12 mouse cellular contexts compared by ENCODE assay signal in the genomic region with DNA sequence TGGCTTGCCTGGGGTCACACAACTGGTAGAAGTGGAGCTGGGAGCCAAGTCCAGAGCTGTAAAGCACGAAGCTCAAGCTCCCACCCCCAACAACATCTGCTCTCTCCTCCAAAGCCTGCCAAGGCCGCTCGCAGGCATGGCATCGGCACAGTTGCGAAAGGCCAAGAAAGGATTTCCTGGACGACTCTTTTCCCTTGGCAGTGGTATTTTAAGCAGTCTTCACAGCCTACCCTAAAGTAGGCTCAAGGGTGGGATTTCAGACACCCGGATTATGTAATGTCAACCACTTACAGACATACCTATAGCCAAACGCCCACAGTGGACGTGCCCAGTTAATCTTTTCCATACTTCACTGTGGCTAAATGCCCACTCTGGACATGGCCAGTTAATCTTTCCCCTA.
DNase-seq lines count a peak whose midpoint lies in the region; ATAC-seq lines count a peak whose summit lies in the region.
"Had no signal": no experiment of that assay in that cellular context is flagged by ENCODE, and none has a peak within 500 bp of the region (broad histone marks: within the 10 kb centered on the region; RNA-seq: fewer than 3 reads in every experiment).

No protein-coding gene starts in this region.

- no peak overlapping the region for H3K27ac ChIP-seq in midbrain, embryonic 16.5 days (ENCODE audit: low read length)
- H3K27ac ChIP-seq: forebrain, embryonic 10.5 days; heart, embryonic 15.5 days had no signal

- H3K4me1 ChIP-seq in midbrain, embryonic 16.5 days (ENCODE audit: control insufficient read depth, insufficient read depth, low read length) = no peaks in the 10 kb centered on the region
- H3K4me1 ChIP-seq: heart, embryonic 15.5 days had no signal

- H3K27me3 ChIP-seq in midbrain, embryonic 16.5 days (ENCODE audit: control insufficient read depth, insufficient read depth, low read depth, low read length) = no peaks in the 10 kb centered on the region
- H3K27me3 ChIP-seq: heart, embryonic 15.5 days had no signal

- no peak overlapping the region for H3K9ac ChIP-seq in midbrain, embryonic 16.5 days (ENCODE audit: low read depth, low read length)
- H3K9ac ChIP-seq: heart, embryonic 15.5 days; lung, embryonic 14.5 days had no signal

- H3K4me3 ChIP-seq in midbrain, embryonic 16.5 days (ENCODE audit: low read depth, low read length) = no peak overlapping the region
- H3K4me3 ChIP-seq: forebrain, embryonic 10.5 days; heart, embryonic 15.5 days had no signal

- DNase-seq in heart, adult 11 months = peak; percentile 90
- DNase-seq in heart, adult 8-10 months (ENCODE audit: low spot score) = no peak
- DNase-seq in right cerebral cortex, adult 18-20 months = peak; percentile 24
- no peak for DNase-seq in right cerebral cortex, postnatal 14 days
- DNase-seq in gastrocnemius, postnatal 14 days = peak; percentile 30
- no peak for DNase-seq in c-Kit-positive CD71-positive TER-119-positive erythroid progenitor cells, embryonic 14.5 days (ENCODE audit: low spot score)
- DNase-seq: cerebellum, postnatal 25 days; lung, embryonic 14.5 days had no signal

- WGBS in midbrain, embryonic 16.5 days = 79% methylated on average over 9 of the region's 9 CpGs

- H3K4me2 ChIP-seq in midbrain, embryonic 16.5 days (ENCODE audit: low read length) = no peak overlapping the region
- H3K4me2 ChIP-seq: heart, embryonic 15.5 days; lung, embryonic 14.5 days had no signal

- H3K36me3 ChIP-seq in midbrain, embryonic 16.5 days (ENCODE audit: control insufficient read depth, insufficient read depth, low read length) = no peaks in the 10 kb centered on the region
- H3K36me3 ChIP-seq: forebrain, embryonic 10.5 days; heart, embryonic 15.5 days had no signal

- no peaks in the 10 kb centered on the region for H3K9me3 ChIP-seq in midbrain, embryonic 16.5 days (replicated peaks; ENCODE audit: control insufficient read depth, low read length, poor library complexity, severe bottlenecking)
- H3K9me3 ChIP-seq: heart, embryonic 15.5 days had no signal

- intact Hi-C loops in gastrocnemius, postnatal 14 days (cut with DNase I; ENCODE audit: low total_unique reads) = no loop called here

- ATAC-seq in midbrain, embryonic 16.5 days = no peak
- ATAC-seq: activated CD4-positive, CD25-positive, alpha-beta regulatory T cell, adult 4 months had no signal

Comparison
In these comparisons a context has a peak if more than half of its experiments do, and no peak if none do; other contexts are left out.
1. DNase-seq: peak in heart, adult 11 months (single experiment), right cerebral cortex, adult 18-20 months (single experiment) and gastrocnemius, postnatal 14 days (single experiment); none in heart, adult 8-10 months (single experiment), right cerebral cortex, postnatal 14 days (single experiment) and c-Kit-positive CD71-positive TER-119-positive erythroid progenitor cells, embryonic 14.5 days (single experiment).